Mouse (Mus musculus) liver, embryonic 14.5 days (tissue): Measurements from ENCODE around the gene Crim1.

Source experiments
- CTCF ChIP-seq: IDR thresholded peaks from 2 replicates; pipeline ENCODE4 v1.5.1; 2016; ENCODE audit warnings: antibody characterized with exemption, low read depth, control low read depth
- EP300 ChIP-seq: IDR thresholded peaks from 2 replicates; pipeline ENCODE4 v1.6.1; 2016; ENCODE audit warnings: antibody characterized with exemption, low read depth

GRCm38 (mm10) chr17:78283271-78283992 is 83.4 kb downstream of the Crim1 start:
- TF ChIP-seq EP300, result no peak
- no peak for TF ChIP-seq CTCF
